Mouse (Mus musculus) spleen, adult 2 months (tissue): Measurements from ENCODE around the gene Akap13. TPM values are rescaled to one million over a fixed set of nuclear protein-coding genes. Genes with fewer than 3 reads are reported as not detected.

Source experiments
- DNase-seq, 2 experiments: peaks; one replicate each; pipeline versions ENCODE4 v3.0.0 to v3.0.0-alpha.2; 2012 to 2021; ENCODE audit warnings: low spot score in 2 of 2, low read depth in 1 of 2
- H3K27ac ChIP-seq: fragments of 200-500 bp; 2 replicates; pipeline ENCODE4 v1.5.1; 2012; ENCODE audit warnings: low read length, inconsistent platforms; ENCODE audit not compliant: insufficient read depth
- H3K27me3 ChIP-seq: fragments of 200-500 bp; 2 replicates; pipeline ENCODE4 v1.6.1; 2012; ENCODE audit warnings: mild to moderate bottlenecking, moderate library complexity, low read length, inconsistent platforms; ENCODE audit not compliant: control insufficient read depth, insufficient read depth
- H3K36me3 ChIP-seq: fragments of 200-500 bp; 2 replicates; pipeline ENCODE4 v1.6.1; 2012; ENCODE audit warnings: mild to moderate bottlenecking, low read length, inconsistent platforms; ENCODE audit not compliant: control insufficient read depth, insufficient read depth
- H3K4me1 ChIP-seq: fragments of 200-500 bp; 2 replicates; pipeline ENCODE4 v1.6.1; 2011; ENCODE audit warnings: inconsistent platforms; ENCODE audit not compliant: control insufficient read depth, insufficient read depth, insufficient read length
- H3K4me3 ChIP-seq: fragments of 200-500 bp; 2 replicates; pipeline ENCODE4 v1.5.1; 2011; ENCODE audit warnings: mild to moderate bottlenecking, inconsistent platforms; ENCODE audit not compliant: insufficient read depth, insufficient read length; ENCODE audit errors: extremely low read depth
- CTCF ChIP-seq: fragments of 200-500 bp; IDR thresholded peaks from 2 replicates; pipeline ENCODE4 v1.5.1; 2011; ENCODE audit warnings: mild to moderate bottlenecking, inconsistent platforms; ENCODE audit not compliant: insufficient read depth, insufficient read length, insufficient replicate concordance; ENCODE audit errors: extremely low read depth
- POLR2A ChIP-seq: fragments of 200-500 bp; IDR thresholded peaks from 2 replicates; pipeline ENCODE4 v1.6.1; 2011; ENCODE audit warnings: low read depth, low read length, inconsistent platforms
- whole genome bisulfite sequencing: fragments of 180-500 bp; shearing (Covaris S2); methylation state at CpG from one replicate; pipeline ENCODE4 v1.1.7; 2018; 5-methylcytosine and 5-hydroxymethylcytosine counted together
- polyA plus RNA-seq: library from polyadenylated mRNA; depleted of rRNA; stranded (reverse); fragments of >200 nt; gene quantifications from 2 replicates; pipeline ENCODE4 v1.2.3, GENCODE M21; 2012

Gene Akap13
- polyA plus RNA-seq, 1 experiment = 34.2 TPM

- no peak for DNase-seq
- peaks cover 25% of the 10 kb centered on the region for H3K36me3 ChIP-seq
- no peak overlapping the region for H3K4me3 ChIP-seq
- 77% methylated on average over 4 of the region's 4 CpGs for WGBS
- H3K27ac ChIP-seq = no peak overlapping the region
- H3K4me1 ChIP-seq = peaks cover 3% of the 10 kb centered on the region; the same call in 1 of the 2 replicates
- TF ChIP-seq POLR2A = no peak
- H3K27me3 ChIP-seq = no peaks in the 10 kb centered on the region
Measured at GRCm38 (mm10) chr7:75715026-75715425, 259.7 kb downstream of the Akap13 start.

- DNase-seq = no peak
- no peak for TF ChIP-seq POLR2A
- TF ChIP-seq CTCF = no peak
- H3K4me3 ChIP-seq = no peak overlapping the region
- WGBS = 39% methylated on average over 4 of the region's 4 CpGs
- peaks cover 28% of the 10 kb centered on the region for H3K36me3 ChIP-seq
- H3K27me3 ChIP-seq = no peaks in the 10 kb centered on the region
- peaks cover 3% of the 10 kb centered on the region; the same call in 1 of the 2 replicates for H3K4me1 ChIP-seq
- H3K27ac ChIP-seq = 0 out of 2 replicates have a peak overlapping the region, but pooled peaks have one; percentile 30
Measured at GRCm38 (mm10) chr7:75715939-75716338, 260.6 kb downstream of the Akap13 start.

GRCm38 (mm10) chr7:75717349-75717748 is 262.0 kb downstream of the Akap13 start:
- DNase-seq = no peak
- Histone ChIP-seq H3K4me3 (no peak overlapping the region), H3K36me3 (peaks cover 31% of the 10 kb centered on the region), H3K27ac (no peak overlapping the region), H3K4me1 (peaks cover 3% of the 10 kb centered on the region; the same call in 1 of the 2 replicates), H3K27me3 (no peaks in the 10 kb centered on the region)
- TF ChIP-seq CTCF (no peak), POLR2A (no peak)

- WGBS = 90% methylated on average over 4 of the region's 4 CpGs
- Histone ChIP-seq H3K27ac (no peak overlapping the region), H3K27me3 (no peaks in the 10 kb centered on the region), H3K4me1 (no peaks in the 10 kb centered on the region; the same call in 1 of the 2 replicates), H3K4me3 (no peak overlapping the region), H3K36me3 (peaks cover 53% of the 10 kb centered on the region)
- DNase-seq = no peak
- TF ChIP-seq POLR2A (no peak), CTCF (no peak)
Measured at GRCm38 (mm10) chr7:75721302-75721701, 266.0 kb downstream of the Akap13 start.

- TF ChIP-seq CTCF = no peak
- TF ChIP-seq POLR2A = no peak
- H3K36me3 ChIP-seq = peaks cover 65% of the 10 kb centered on the region
- H3K4me3 ChIP-seq = no peak overlapping the region
- DNase-seq = no peak
- H3K27ac ChIP-seq = no peak overlapping the region
- no peaks in the 10 kb centered on the region for H3K27me3 ChIP-seq
- 79% methylated on average over 1 of the region's 1 CpGs for WGBS
- no peaks in the 10 kb centered on the region; the same call in 1 of the 2 replicates for H3K4me1 ChIP-seq
Measured at GRCm38 (mm10) chr7:75724012-75724411, 268.7 kb downstream of the Akap13 start.

- Histone ChIP-seq H3K27me3 (no peaks in the 10 kb centered on the region), H3K4me3 (no peak overlapping the region), H3K4me1 (no peaks in the 10 kb centered on the region; the same call in 1 of the 2 replicates), H3K36me3 (peaks cover 66% of the 10 kb centered on the region), H3K27ac (no peak overlapping the region)
- 26% methylated on average over 6 of the region's 6 CpGs for WGBS
- TF ChIP-seq CTCF = no peak
- TF ChIP-seq POLR2A = no peak
- no peak for DNase-seq
Measured at GRCm38 (mm10) chr7:75725899-75726298, 270.6 kb downstream of the Akap13 start.

GRCm38 (mm10) chr7:75726867-75727266 is 271.5 kb downstream of the Akap13 start:
- H3K36me3 ChIP-seq = peaks cover 70% of the 10 kb centered on the region
- WGBS = 95% methylated on average over 9 of the region's 9 CpGs
- TF ChIP-seq POLR2A = no peak
- TF ChIP-seq CTCF = no peak
- H3K4me3 ChIP-seq = no peak overlapping the region
- H3K27me3 ChIP-seq = no peaks in the 10 kb centered on the region
- DNase-seq = no peak
- no peaks in the 10 kb centered on the region; the same call in 1 of the 2 replicates for H3K4me1 ChIP-seq
- H3K27ac ChIP-seq = no peak overlapping the region

- TF ChIP-seq CTCF = no peak
- TF ChIP-seq POLR2A = no peak
- Histone ChIP-seq H3K36me3 (peaks cover 71% of the 10 kb centered on the region), H3K27me3 (no peaks in the 10 kb centered on the region), H3K4me1 (no peaks in the 10 kb centered on the region), H3K27ac (no peak overlapping the region), H3K4me3 (no peak overlapping the region)
- DNase-seq = no peak
- 93% methylated on average over 7 of the region's 7 CpGs for WGBS
Measured at GRCm38 (mm10) chr7:75729652-75730051, 274.3 kb downstream of the Akap13 start.
